27 mouse cellular contexts compared by ENCODE assay signal in genomic region chr12:33340698-33341097, GRCm38 (mm10). TPM values are rescaled to one million over a fixed set of nuclear protein-coding genes. Genes with fewer than 3 reads are reported as not detected.
DNase-seq lines count a peak whose midpoint lies in the region; ATAC-seq and TF ChIP-seq lines count a peak whose summit lies in the region.
"Had no signal": no experiment of that assay in that cellular context is flagged by ENCODE, and none has a peak within 500 bp of the region (broad histone marks: within the 10 kb centered on the region; RNA-seq: fewer than 3 reads in every experiment).

No protein-coding gene starts in this region.

- no peak for TF ChIP-seq CTCF in left cerebral cortex, adult 2 months (IDR thresholded peaks at IDR 0.05)

- intact Hi-C loops in left cerebral cortex, adult 2 months (cut with DNase I): no loop called here

- no peaks in the 10 kb centered on the region for H3K36me3 ChIP-seq in forebrain, embryonic 16.5 days (ENCODE audit: control insufficient read depth, insufficient read depth)
- H3K36me3 ChIP-seq in midbrain, embryonic 15.5 days (replicated peaks): no peaks in the 10 kb centered on the region
- no peaks in the 10 kb centered on the region for H3K36me3 ChIP-seq in embryonic facial prominence, embryonic 10.5 days (replicated peaks)
- H3K36me3 ChIP-seq: embryonic facial prominence, embryonic 15.5 days; heart, embryonic 15.5 days; limb, embryonic 12.5 days; midbrain, embryonic 12.5 days had no signal

- no peak for DNase-seq in frontal cortex, postnatal 25 days (ENCODE audit: low spot score in 2 of 2)
- no peak for DNase-seq in left cerebral cortex, adult 2 months (ENCODE audit: extremely low spot score in 1 of 2, low spot score in 2 of 2)
- DNase-seq in left cerebral cortex, adult 8-10 months (ENCODE audit: low spot score in 2 of 2): no peak
- DNase-seq in adrenal gland, adult 8-10 months: no peak
- DNase-seq in embryonic facial prominence, embryonic 10.5 days (ENCODE audit: low spot score): no peak
- DNase-seq: adrenal gland, adult 2 months; B cell, adult 2 months; gastrocnemius, postnatal 25 days; heart, postnatal 36 days; kidney, adult 2 months; liver, postnatal 0 days; lung, postnatal 10 days; thymus, adult 2 months had no signal

- no peak overlapping the region for H3K4me2 ChIP-seq in forebrain, embryonic 16.5 days (ENCODE audit: low read length)
- H3K4me2 ChIP-seq in midbrain, embryonic 15.5 days: peak overlapping the region; percentile 22; the same call in 1 of the 2 replicates
- H3K4me2 ChIP-seq: embryonic facial prominence, embryonic 15.5 days; limb, embryonic 12.5 days; liver, embryonic 11.5 days; midbrain, embryonic 12.5 days had no signal

- no peak overlapping the region for H3K4me3 ChIP-seq in left cerebral cortex, adult 2 months
- H3K4me3 ChIP-seq in forebrain, embryonic 16.5 days (replicated peaks; ENCODE audit: low read length): no peak overlapping the region
- H3K4me3 ChIP-seq in midbrain, embryonic 15.5 days: no peak overlapping the region
- H3K4me3 ChIP-seq in embryonic facial prominence, embryonic 10.5 days: no peak overlapping the region
- H3K4me3 ChIP-seq: embryonic facial prominence, embryonic 15.5 days; heart, embryonic 15.5 days; limb, embryonic 12.5 days; midbrain, embryonic 12.5 days had no signal

- WGBS in forebrain, embryonic 16.5 days: 48% methylated on average over 6 of the region's 6 CpGs
- 52% methylated on average over 6 of the region's 6 CpGs for WGBS in midbrain, embryonic 15.5 days
- 86% methylated on average over 6 of the region's 6 CpGs for WGBS in embryonic facial prominence, embryonic 10.5 days

- no peak overlapping the region for H3K9ac ChIP-seq in forebrain, embryonic 16.5 days (replicated peaks; ENCODE audit: low read depth, low read length)
- no peak overlapping the region for H3K9ac ChIP-seq in midbrain, embryonic 15.5 days
- H3K9ac ChIP-seq: embryonic facial prominence, embryonic 15.5 days; heart, embryonic 15.5 days; limb, embryonic 12.5 days; liver, postnatal 0 days; midbrain, embryonic 12.5 days had no signal

- no peaks in the 10 kb centered on the region for H3K9me3 ChIP-seq in forebrain, embryonic 16.5 days (ENCODE audit: control insufficient read depth, low read length)
- no peaks in the 10 kb centered on the region for H3K9me3 ChIP-seq in midbrain, embryonic 15.5 days
- H3K9me3 ChIP-seq in embryonic facial prominence, embryonic 10.5 days: no peaks in the 10 kb centered on the region
- H3K9me3 ChIP-seq: embryonic facial prominence, embryonic 15.5 days; G1E; heart, embryonic 15.5 days; limb, embryonic 12.5 days; midbrain, embryonic 12.5 days had no signal

- H3K27me3 ChIP-seq in forebrain, embryonic 16.5 days (replicated peaks; ENCODE audit: control insufficient read depth, insufficient read depth, low read length): no peaks in the 10 kb centered on the region
- no peaks in the 10 kb centered on the region for H3K27me3 ChIP-seq in midbrain, embryonic 15.5 days (replicated peaks)
- peaks cover 18% of the 10 kb centered on the region for H3K27me3 ChIP-seq in embryonic facial prominence, embryonic 10.5 days (replicated peaks; ENCODE audit: low read depth, poor library complexity, severe bottlenecking)
- H3K27me3 ChIP-seq: CH12.LX; embryonic facial prominence, embryonic 15.5 days had no signal

- peaks cover 50% of the 10 kb centered on the region for H3K4me1 ChIP-seq in forebrain, embryonic 16.5 days (replicated peaks; ENCODE audit: control insufficient read depth, insufficient read depth, low read length)
- H3K4me1 ChIP-seq in midbrain, embryonic 15.5 days: peaks cover 49% of the 10 kb centered on the region
- peaks cover 24% of the 10 kb centered on the region for H3K4me1 ChIP-seq in embryonic facial prominence, embryonic 10.5 days

- peak overlapping the region; percentile 72 for H3K27ac ChIP-seq in left cerebral cortex, adult 2 months
- H3K27ac ChIP-seq in forebrain, embryonic 16.5 days (ENCODE audit: low read length): peak overlapping the region; percentile 77
- peak overlapping the region; percentile 72 for H3K27ac ChIP-seq in midbrain, embryonic 15.5 days
- no peak overlapping the region for H3K27ac ChIP-seq in embryonic facial prominence, embryonic 10.5 days (replicated peaks)
- H3K27ac ChIP-seq: embryonic facial prominence, embryonic 15.5 days; heart, embryonic 15.5 days; kidney, postnatal 0 days; limb, embryonic 12.5 days; midbrain, embryonic 12.5 days; stomach, postnatal 0 days had no signal

- ATAC-seq in frontal cortex, adult (ENCODE audit: low TSS enrichment): peak; percentile 42
- peak; percentile 3 for ATAC-seq in forebrain, embryonic 16.5 days
- ATAC-seq in midbrain, embryonic 15.5 days (replicated peaks): no peak
- ATAC-seq: liver, postnatal 0 days had no signal

RNA-seq across cellular contexts. Expression of gene Efcab10, which starts 54.0 kb away (rescaled TPM):
- 1 to 10 TPM; 1.5 to 2.6 TPM for total RNA-seq in left cerebral cortex, adult 2 months (2021)
- 1 to 10 TPM; 2.3 to 4.3 (median 3.2) TPM for total RNA-seq in left cerebral cortex, adult 8-10 months (2022)
- 2.0 and 2.1 TPM in 2 replicates for polyA plus RNA-seq in forebrain, embryonic 16.5 days (2015; fragmentation: Nextera tagmentation; extraction: Ambion mirVana)
- polyA plus RNA-seq in midbrain, embryonic 15.5 days (2015; fragmentation: Nextera tagmentation; extraction: Ambion mirVana): 4.3 and 4.4 TPM in 2 replicates
- under 1 TPM; 0.52 to 0.92 (median 0.84) TPM for total RNA-seq in adrenal gland, adult 8-10 months (2022)
- 0.48 and 1.0 TPM in 2 replicates for polyA plus RNA-seq in embryonic facial prominence, embryonic 10.5 days (2016; fragmentation: Nextera tagmentation; extraction: Ambion mirVana)
- total RNA-seq: CH12.LX; G1E; gastrocnemius, postnatal 25 days; heart, adult 8-10 months; heart, postnatal 36 days had no signal
- polyA plus RNA-seq: adrenal gland, adult 2 months; G1E; liver, embryonic 11.5 days; liver, postnatal 0 days; small intestine, adult 2 months; stomach, postnatal 0 days; thymus, adult 2 months had no signal
